Mouse (Mus musculus) mammary gland, adult 2 months (tissue): ENCODE measurements around the gene Endov. TPM values are rescaled to one million over a fixed set of nuclear protein-coding genes. Genes with fewer than 3 reads are reported as not detected.

Experiments
- polyA plus RNA-seq: library from polyadenylated mRNA; depleted of rRNA; stranded (reverse); fragments of >200 nt; gene quantifications from 2 replicates; pipeline ENCODE4 v1.2.3, GENCODE M21; 2012; ENCODE audit warnings: low replicate concordance; rRNA removed

Endov gene
- 15.4 and 16.5 TPM in 2 replicates for polyA plus RNA-seq

DNA sequence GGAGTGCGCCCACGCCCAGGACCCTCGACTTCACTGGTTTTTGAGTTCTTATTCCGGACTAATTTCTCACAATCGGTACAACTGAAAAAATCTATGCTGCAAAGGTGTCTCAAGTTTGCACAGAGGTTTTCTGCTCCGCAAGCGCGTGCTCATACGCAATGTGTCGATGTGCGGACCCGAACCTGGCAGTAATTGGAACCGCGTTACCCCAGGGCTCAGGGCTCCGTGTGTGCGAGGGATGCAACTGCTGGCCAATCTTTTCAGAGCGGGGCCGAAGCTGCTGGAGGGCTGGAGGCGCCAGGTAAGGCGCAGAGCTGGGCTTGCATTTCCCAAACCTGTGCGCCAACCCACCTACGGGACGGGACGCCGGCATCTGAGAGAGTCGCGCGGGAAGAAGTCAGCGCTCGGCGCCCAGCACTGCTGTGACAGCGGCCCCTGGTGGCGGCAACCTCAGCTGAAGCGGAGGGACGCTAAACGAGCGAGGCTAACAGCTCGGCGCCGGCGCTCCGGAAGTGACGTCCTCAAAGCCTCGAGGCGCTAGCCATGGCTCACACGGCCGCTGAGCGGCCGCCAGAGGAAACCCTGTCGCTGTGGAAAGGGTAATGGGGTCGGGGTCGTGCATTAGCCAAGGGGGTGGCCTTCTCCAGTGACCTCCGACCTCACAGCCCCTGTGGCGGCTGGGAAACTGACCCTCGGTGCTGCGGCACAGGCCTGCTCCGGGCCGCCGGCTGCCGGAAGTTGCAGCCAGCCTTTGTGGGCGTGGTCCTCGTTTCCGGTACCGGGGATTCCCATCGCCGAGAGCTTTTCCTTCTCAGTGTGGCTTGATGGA, at the start of gene Endov:
TSS of gene Endov (plus strand) at position 487 of the 829 bp plus-strand sequence.

GRCm38 (mm10) chr11:119547183-119547921, 56.2 kb downstream of the Endov start, which contains the start of gene Nptx1:
Gene Nptx1 (minus strand): TSS chr11:119547753.

Other genes starting within 250 kb of the Endov start
- 229 and 234 TPM in 2 replicates for gene Gaa, start 223.5 kb upstream of the Endov start, polyA plus RNA-seq
- 69.8 and 80.1 TPM in 2 replicates for gene Eif4a3, start 191.3 kb upstream of the Endov start, polyA plus RNA-seq
- gene Card14, start 183.6 kb upstream of the Endov start, polyA plus RNA-seq = 0.70 and 1.1 TPM in 2 replicates
- 42.0 and 76.3 TPM in 2 replicates for gene Sgsh, start 135.8 kb upstream of the Endov start, polyA plus RNA-seq
- gene Slc26a11, start 135.8 kb upstream of the Endov start, polyA plus RNA-seq = 29.0 and 58.3 TPM in 2 replicates
- gene Rnf213, start 98.2 kb upstream of the Endov start, polyA plus RNA-seq = 29.6 and 44.8 TPM in 2 replicates
- gene Nptx1, start 56.4 kb downstream of the Endov start, polyA plus RNA-seq = 0.17 and 0.18 TPM in 2 replicates
- gene Rptor, start 111.6 kb downstream of the Endov start, polyA plus RNA-seq = 26.3 and 33.4 TPM in 2 replicates